Comparison of ENCODE assay signal across 8 mouse cellular contexts in genomic region chr2:30952824-30953490, GRCm38 (mm10). TPM values are rescaled to one million over a fixed set of nuclear protein-coding genes. Genes with fewer than 3 reads are reported as not detected.
A peak's percentile ranks its signal among the peaks of the same experiment; 100 is the strongest.
DNase-seq lines count a peak whose midpoint lies in the region; ATAC-seq lines count a peak whose summit lies in the region.

TSS of gene Tor1b (plus strand) at chr2:30952959.

- peak; percentile 89 for ATAC-seq in hindbrain, embryonic 11.5 days (ENCODE audit: low FRiP score)

- peak within 1 kb of the TSS; percentile 85 for H3K4me3 ChIP-seq in hindbrain, embryonic 11.5 days (ENCODE audit: low read depth, low read length)

- peaks cover 9% of the 10 kb centered on the region; the same call in 1 of the 2 replicates for H3K4me1 ChIP-seq in hindbrain, embryonic 11.5 days (replicated peaks; ENCODE audit: control insufficient read depth, insufficient read depth, low read length)

- H3K4me2 ChIP-seq in hindbrain, embryonic 11.5 days (replicated peaks; ENCODE audit: low read depth, low read length), result peak within 1 kb of the TSS; percentile 89

- peak within 1 kb of the TSS; percentile 69 for H3K9ac ChIP-seq in hindbrain, embryonic 11.5 days (ENCODE audit: low read depth, low read length)

- no peaks in the 10 kb centered on the region for H3K27me3 ChIP-seq in hindbrain, embryonic 11.5 days (ENCODE audit: control insufficient read depth, insufficient read depth, low read length)

- H3K27ac ChIP-seq in hindbrain, embryonic 11.5 days (ENCODE audit: low read depth, low read length), result peak within 1 kb of the TSS; percentile 80

- DNase-seq in NIH3T3 (ENCODE audit: low read depth), result peak; percentile 88
- peak; percentile 88 for DNase-seq in cerebellum, adult 9-10 months
- DNase-seq in frontal cortex, adult 2 months (ENCODE audit: extremely low spot score in 1 of 2, low spot score in 1 of 2), result peak; percentile 82 to 92
- peak; percentile 94 for DNase-seq in hindbrain, embryonic 11.5 days (ENCODE audit: low spot score)
- peak; percentile 72 to 76 for DNase-seq in layer of hippocampus, postnatal 25 days (ENCODE audit: extremely low spot score in 1 of 2, low spot score in 1 of 2)
- peak; percentile 91 for DNase-seq in lung, postnatal 25 days (ENCODE audit: low spot score)
- DNase-seq in retina, embryonic 14.5 days (ENCODE audit: low spot score), result peak; percentile 95
- peak; percentile 85 for DNase-seq in thymus, postnatal 4 days

- H3K9me3 ChIP-seq in hindbrain, embryonic 11.5 days (ENCODE audit: control insufficient read depth, low read length), result no peaks in the 10 kb centered on the region

- 0 out of 2 replicates have a peak, but pooled peaks cover under 1% of the 10 kb centered on the region for H3K36me3 ChIP-seq in hindbrain, embryonic 11.5 days (ENCODE audit: control insufficient read depth, insufficient read depth, low read length)

- WGBS in hindbrain, embryonic 11.5 days, result under 1% methylated on average over 60 of the region's 60 CpGs

RNA-seq across cellular contexts. Expression of gene Tor1b, which starts in this region (rescaled TPM):
- 30.6 and 33.6 TPM in 2 replicates for polyA plus RNA-seq in frontal cortex, adult 2 months (2012; rRNA removed)
- polyA plus RNA-seq in hindbrain, embryonic 11.5 days (2014; fragmentation: Nextera tagmentation; extraction: Ambion mirVana), result 18.7 and 21.5 TPM in 2 replicates
- total RNA-seq in layer of hippocampus, postnatal 25 days (2021), result 10 to 100 TPM; 37.4 to 39.6 TPM

Comparison
In these comparisons a context has a peak if more than half of its experiments do, and no peak if none do; other contexts are left out.
1. Peak in every context shown above with its lines: DNase-seq, ATAC-seq, H3K4me3 ChIP-seq and H3K27ac ChIP-seq.